Mouse (Mus musculus): ENCODE measurements around the gene Sec31b. TPM values are rescaled to one million over a fixed set of nuclear protein-coding genes. Genes with fewer than 3 reads are reported as not detected.
A peak's percentile ranks its signal among the peaks of the same experiment; 100 is the strongest.

Gene Sec31b
- polyA plus RNA-seq, 1 experiment from 2014 or later: 0.15 TPM

GRCm38 (mm10) chr19:44576275-44576674 lies 30.6 kb upstream of the Sec31b start:
- Histone ChIP-seq H3K27ac (ENCODE audit: low read length) (no peak overlapping the region), H3K36me3 (ENCODE audit: control insufficient read depth, insufficient read depth, low read length) (peaks cover 14% of the 10 kb centered on the region), H3K4me1 (ENCODE audit: control insufficient read depth, insufficient read depth, low read length) (no peaks in the 10 kb centered on the region), H3K27me3 (ENCODE audit: control insufficient read depth, insufficient read depth, low read depth, low read length) (no peaks in the 10 kb centered on the region), H3K4me3 (ENCODE audit: low read depth, low read length) (no peak overlapping the region), H3K9ac (ENCODE audit: low read depth, low read length) (no peak overlapping the region), H3K9me3 (replicated peaks; ENCODE audit: control insufficient read depth, low read length, poor library complexity, severe bottlenecking) (no peaks in the 10 kb centered on the region), H3K4me2 (ENCODE audit: low read length) (no peak overlapping the region)
- ATAC-seq: no peak
- WGBS: 84% methylated on average over 7 of the region's 7 CpGs

DNA sequence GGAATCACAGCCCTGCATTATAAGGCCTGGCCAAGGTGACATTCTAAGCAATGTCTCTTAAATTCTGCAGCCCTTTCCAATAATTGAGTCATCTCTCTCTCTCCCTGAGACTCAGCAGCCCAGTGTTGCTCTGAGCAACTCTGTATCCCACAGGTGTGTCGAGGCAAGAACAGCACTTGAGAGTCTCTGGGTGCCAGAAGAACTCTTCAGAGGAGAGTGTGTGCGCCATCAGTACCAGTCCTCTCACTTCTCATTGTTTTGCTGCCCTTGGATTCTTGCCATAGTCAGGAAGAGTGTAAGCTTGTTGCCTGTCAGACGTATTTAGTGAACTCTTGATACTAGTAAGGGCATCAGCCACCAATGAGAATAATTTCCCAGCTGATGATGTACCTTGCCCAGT lies 22.1 kb upstream of the Sec31b start:
- WGBS: 93% methylated on average over 3 of the region's 3 CpGs
- no peak overlapping the region for H3K4me3 ChIP-seq (ENCODE audit: low read depth, low read length)
- peaks cover 38% of the 10 kb centered on the region for H3K36me3 ChIP-seq (ENCODE audit: control insufficient read depth, insufficient read depth, low read length)
- H3K4me1 ChIP-seq (ENCODE audit: control insufficient read depth, insufficient read depth, low read length): peaks cover 23% of the 10 kb centered on the region
- no peak for ATAC-seq
- H3K27me3 ChIP-seq (ENCODE audit: control insufficient read depth, insufficient read depth, low read depth, low read length): no peaks in the 10 kb centered on the region
- H3K9me3 ChIP-seq (replicated peaks; ENCODE audit: control insufficient read depth, low read length, poor library complexity, severe bottlenecking): no peaks in the 10 kb centered on the region
- no peak overlapping the region for H3K27ac ChIP-seq (ENCODE audit: low read length)
- no peak overlapping the region for H3K4me2 ChIP-seq (ENCODE audit: low read length)
- H3K9ac ChIP-seq (ENCODE audit: low read depth, low read length): no peak overlapping the region

GRCm38 (mm10) chr19:44564006-44564405 lies 18.3 kb upstream of the Sec31b start:
- H3K27me3 ChIP-seq (ENCODE audit: control insufficient read depth, insufficient read depth, low read depth, low read length): no peaks in the 10 kb centered on the region; the same call in 1 of the 2 replicates
- H3K36me3 ChIP-seq (ENCODE audit: control insufficient read depth, insufficient read depth, low read length): peaks cover 22% of the 10 kb centered on the region
- WGBS: 94% methylated on average over 14 of the region's 14 CpGs
- H3K27ac ChIP-seq (ENCODE audit: low read length): no peak overlapping the region
- H3K9me3 ChIP-seq (replicated peaks; ENCODE audit: control insufficient read depth, low read length, poor library complexity, severe bottlenecking): no peaks in the 10 kb centered on the region
- H3K4me2 ChIP-seq (ENCODE audit: low read length): peak overlapping the region; percentile 66
- H3K9ac ChIP-seq (ENCODE audit: low read depth, low read length): no peak overlapping the region
- H3K4me1 ChIP-seq (ENCODE audit: control insufficient read depth, insufficient read depth, low read length): peaks cover 23% of the 10 kb centered on the region
- no peak for ATAC-seq
- no peak overlapping the region for H3K4me3 ChIP-seq (ENCODE audit: low read depth, low read length)

DNA sequence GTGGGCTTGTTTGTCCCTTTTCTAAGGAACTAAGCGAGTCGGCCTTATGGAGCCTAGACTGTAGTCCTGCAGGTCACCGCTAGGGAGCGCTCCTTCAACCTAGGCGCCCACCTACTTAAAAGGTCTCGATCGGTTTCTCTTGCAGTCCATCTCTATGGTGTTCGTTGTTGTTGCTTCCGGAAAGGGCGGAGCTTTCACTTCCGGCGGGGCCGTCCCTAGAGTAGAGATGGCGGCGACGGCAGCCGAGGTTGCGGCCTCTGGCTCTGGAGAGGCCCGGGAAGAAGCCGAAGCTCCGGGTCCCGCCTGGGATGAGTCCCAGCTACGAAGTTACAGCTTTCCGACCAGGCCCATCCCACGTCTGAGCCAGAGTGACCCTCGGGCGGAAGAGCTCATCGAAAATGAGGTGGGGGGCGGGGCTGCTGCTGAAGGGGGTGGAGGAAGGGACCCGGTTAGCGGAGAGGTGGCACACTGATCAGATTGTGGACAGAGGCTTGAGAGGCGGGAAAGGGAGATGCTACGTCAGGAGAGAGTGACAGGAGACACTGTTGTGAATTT lies 17.1 kb upstream of the Sec31b start, which contains the start of gene Hif1an:
Hif1an (plus strand) TSS at position 199 of the 555 bp plus-strand sequence.
- Histone ChIP-seq H3K9ac (ENCODE audit: low read depth, low read length) (peak within 1 kb of the TSS; percentile 84), H3K36me3 (ENCODE audit: control insufficient read depth, insufficient read depth, low read length) (peaks cover 14% of the 10 kb centered on the region), H3K4me1 (ENCODE audit: control insufficient read depth, insufficient read depth, low read length) (peaks cover 23% of the 10 kb centered on the region), H3K4me2 (ENCODE audit: low read length) (peak within 1 kb of the TSS; percentile 66), H3K9me3 (replicated peaks; ENCODE audit: control insufficient read depth, low read length, poor library complexity, severe bottlenecking) (no peaks in the 10 kb centered on the region), H3K27ac (ENCODE audit: low read length) (peak within 1 kb of the TSS; percentile 86), H3K4me3 (ENCODE audit: low read depth, low read length) (peak within 1 kb of the TSS; percentile 77), H3K27me3 (ENCODE audit: control insufficient read depth, insufficient read depth, low read depth, low read length) (no peaks in the 10 kb centered on the region; the same call in none of the 2 replicates)
- peak; percentile 97 for ATAC-seq
- WGBS: under 1% methylated on average over 33 of the region's 33 CpGs

GRCm38 (mm10) chr19:44554861-44555590 lies 9.4 kb upstream of the Sec31b start, which contains the start of gene Ndufb8:
Gene Ndufb8, minus strand, starts transcription at chr19:44555440.
- Histone ChIP-seq H3K27me3 (ENCODE audit: control insufficient read depth, insufficient read depth, low read depth, low read length) (no peaks in the 10 kb centered on the region; the same call in 1 of the 2 replicates), H3K4me2 (ENCODE audit: low read length) (peak within 1 kb of the TSS; percentile 92), H3K9me3 (replicated peaks; ENCODE audit: control insufficient read depth, low read length, poor library complexity, severe bottlenecking) (no peaks in the 10 kb centered on the region), H3K36me3 (ENCODE audit: control insufficient read depth, insufficient read depth, low read length) (peaks cover 15% of the 10 kb centered on the region), H3K9ac (ENCODE audit: low read depth, low read length) (peak within 1 kb of the TSS; percentile 89), H3K27ac (ENCODE audit: low read length) (peak within 1 kb of the TSS; percentile 72), H3K4me1 (ENCODE audit: control insufficient read depth, insufficient read depth, low read length) (peaks cover 16% of the 10 kb centered on the region), H3K4me3 (ENCODE audit: low read depth, low read length) (peak within 1 kb of the TSS; percentile 78)
- under 1% methylated on average over 50 of the region's 50 CpGs for WGBS
- ATAC-seq: peak; percentile 88

GRCm38 (mm10) chr19:44554490-44554860 lies 8.8 kb upstream of the Sec31b start:
- Histone ChIP-seq H3K9me3 (replicated peaks; ENCODE audit: control insufficient read depth, low read length, poor library complexity, severe bottlenecking) (no peaks in the 10 kb centered on the region), H3K4me3 (ENCODE audit: low read depth, low read length) (peak overlapping the region; percentile 78), H3K36me3 (ENCODE audit: control insufficient read depth, insufficient read depth, low read length) (peaks cover 21% of the 10 kb centered on the region), H3K27ac (ENCODE audit: low read length) (peak overlapping the region; percentile 72), H3K27me3 (ENCODE audit: control insufficient read depth, insufficient read depth, low read depth, low read length) (no peaks in the 10 kb centered on the region; the same call in 1 of the 2 replicates), H3K4me2 (ENCODE audit: low read length) (peak overlapping the region; percentile 92), H3K4me1 (ENCODE audit: control insufficient read depth, insufficient read depth, low read length) (peaks cover 16% of the 10 kb centered on the region), H3K9ac (ENCODE audit: low read depth, low read length) (peak overlapping the region; percentile 89)
- 0 out of 2 replicates have a peak, but pooled peaks have one; percentile 34 for ATAC-seq
- WGBS: 3% methylated on average over 8 of the region's 8 CpGs

DNA sequence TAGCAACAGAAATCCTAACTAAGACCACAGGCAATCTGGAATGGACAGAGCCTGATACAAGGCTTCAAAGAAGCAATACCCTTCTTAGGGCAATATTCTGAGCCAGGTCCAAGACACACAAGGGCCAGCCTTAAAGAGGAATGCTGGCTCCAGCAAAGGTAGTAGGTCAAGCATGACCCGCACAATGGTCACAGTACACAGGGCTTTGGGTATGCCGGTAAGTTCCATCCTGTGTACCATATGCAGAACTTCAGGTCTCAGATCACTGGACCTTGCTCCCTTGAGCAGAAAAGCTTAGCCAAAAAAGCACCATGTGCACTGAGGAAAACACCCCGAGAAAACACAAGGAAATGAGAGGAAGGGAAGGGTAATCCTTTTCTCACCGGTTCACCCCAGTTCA lies 7.6 kb upstream of the Sec31b start:
- no peak overlapping the region for H3K4me2 ChIP-seq (ENCODE audit: low read length)
- no peak overlapping the region for H3K4me3 ChIP-seq (ENCODE audit: low read depth, low read length)
- H3K27me3 ChIP-seq (ENCODE audit: control insufficient read depth, insufficient read depth, low read depth, low read length): no peaks in the 10 kb centered on the region
- H3K9ac ChIP-seq (ENCODE audit: low read depth, low read length): no peak overlapping the region
- 94% methylated on average over 4 of the region's 4 CpGs for WGBS
- H3K9me3 ChIP-seq (replicated peaks; ENCODE audit: control insufficient read depth, low read length, poor library complexity, severe bottlenecking): no peaks in the 10 kb centered on the region
- peaks cover 16% of the 10 kb centered on the region for H3K4me1 ChIP-seq (ENCODE audit: control insufficient read depth, insufficient read depth, low read length)
- no peak overlapping the region for H3K27ac ChIP-seq (ENCODE audit: low read length)
- no peak for ATAC-seq
- H3K36me3 ChIP-seq (ENCODE audit: control insufficient read depth, insufficient read depth, low read length): peaks cover 29% of the 10 kb centered on the region

DNA sequence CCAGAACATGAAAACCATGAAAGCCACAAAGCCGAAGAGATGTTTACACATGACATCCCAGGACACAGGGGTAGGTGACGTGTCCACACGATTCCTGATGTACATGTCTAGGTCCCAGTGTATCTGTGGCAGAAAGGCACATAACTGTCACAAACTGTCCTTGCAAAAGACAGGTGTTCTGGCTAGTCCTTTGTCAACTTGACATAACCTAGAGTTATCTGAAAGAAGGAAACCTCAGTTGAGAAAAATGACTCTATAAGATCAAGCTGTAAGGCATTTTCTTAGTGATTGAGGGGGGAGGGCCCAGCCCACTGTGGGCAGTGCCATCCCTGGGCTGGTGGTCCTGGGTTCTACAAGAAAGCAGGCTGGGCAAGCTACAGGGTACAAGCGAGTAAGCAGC lies 7.1 kb upstream of the Sec31b start, which contains the start of gene Gm20538:
Gm20538 (minus strand) TSS at position 101 of the 400 bp plus-strand sequence.
- H3K9me3 ChIP-seq (replicated peaks; ENCODE audit: control insufficient read depth, low read length, poor library complexity, severe bottlenecking): no peaks in the 10 kb centered on the region
- peaks cover 16% of the 10 kb centered on the region for H3K4me1 ChIP-seq (ENCODE audit: control insufficient read depth, insufficient read depth, low read length)
- H3K9ac ChIP-seq (ENCODE audit: low read depth, low read length): no peak within 1 kb of the TSS
- H3K4me2 ChIP-seq (ENCODE audit: low read length): no peak within 1 kb of the TSS
- no peak within 1 kb of the TSS for H3K4me3 ChIP-seq (ENCODE audit: low read depth, low read length)
- WGBS: 94% methylated on average over 4 of the region's 4 CpGs
- H3K27me3 ChIP-seq (ENCODE audit: control insufficient read depth, insufficient read depth, low read depth, low read length): no peaks in the 10 kb centered on the region
- peaks cover 30% of the 10 kb centered on the region for H3K36me3 ChIP-seq (ENCODE audit: control insufficient read depth, insufficient read depth, low read length)
- no peak within 1 kb of the TSS for H3K27ac ChIP-seq (ENCODE audit: low read length)
- no peak for ATAC-seq

DNA sequence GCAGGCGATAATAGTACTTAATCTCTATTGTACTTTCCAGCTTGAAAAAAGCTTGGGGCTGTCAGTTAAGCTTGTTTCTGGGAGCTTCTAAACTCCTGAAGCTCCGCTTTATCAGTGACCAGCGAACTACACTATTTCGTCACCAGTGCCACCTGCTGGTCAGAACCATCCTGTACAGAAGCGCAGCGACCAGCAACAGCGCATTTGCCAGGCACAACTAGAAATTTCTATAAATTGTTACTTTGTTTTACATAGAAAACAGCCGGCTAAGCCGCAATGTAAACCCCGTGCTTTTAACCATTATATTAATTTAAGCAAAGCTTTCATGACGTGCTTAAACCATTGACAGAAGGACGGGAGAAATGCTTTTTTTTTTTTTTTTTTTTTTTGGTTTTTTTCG lies 889 bp downstream of the Sec31b start:
- Histone ChIP-seq H3K4me1 (ENCODE audit: control insufficient read depth, insufficient read depth, low read length) (peaks cover 3% of the 10 kb centered on the region), H3K27me3 (ENCODE audit: control insufficient read depth, insufficient read depth, low read depth, low read length) (peaks cover 31% of the 10 kb centered on the region), H3K9ac (ENCODE audit: low read depth, low read length) (no peak overlapping the region)

More for the DNA sequence above, 889 bp downstream of the Sec31b start:
- ATAC-seq: no peak
- H3K36me3 ChIP-seq (ENCODE audit: control insufficient read depth, insufficient read depth, low read length): peaks cover 13% of the 10 kb centered on the region
- peak overlapping the region; percentile 43; the same call in 1 of the 2 replicates for H3K4me3 ChIP-seq (ENCODE audit: low read depth, low read length)
- H3K9me3 ChIP-seq (replicated peaks; ENCODE audit: control insufficient read depth, low read length, poor library complexity, severe bottlenecking): no peaks in the 10 kb centered on the region; the same call in 1 of the 2 replicates
- H3K4me2 ChIP-seq (ENCODE audit: low read length): peak overlapping the region; percentile 67
- 1% methylated on average over 13 of the region's 13 CpGs for whole genome bisulfite sequencing
- no peak overlapping the region for H3K27ac ChIP-seq (ENCODE audit: low read length)

Data from midbrain, embryonic 16.5 days (tissue).